Mouse (Mus musculus) spleen, adult 18-20 months (tissue): ENCODE data around the gene Gm11937.
"Not testable (repeated sequence)": the region's sequence is repeated elsewhere in the genome, so short reads cannot be mapped to it uniquely, and the experiment has no call there.

Experiments used
- DNase-seq, 2 experiments: peaks; one replicate each; pipeline ENCODE4 v3.0.0; 2022; ENCODE audit warnings: mixed read lengths in 2 of 2

Gene Gm11937

GRCm38 (mm10) chr11:99610089-99610488 lies at the start of gene Gm11937:
TSS of gene Gm11937 (minus strand) at chr11:99610189.
- DNase-seq = not testable (repeated sequence)

- DNase-seq = no peak
Measured at GRCm38 (mm10) chr11:99659256-99659655, 49.3 kb upstream of the Gm11937 start.

- not testable (repeated sequence) for DNase-seq
Measured at GRCm38 (mm10) chr11:99658467-99659010, 48.5 kb upstream of the Gm11937 start, which contains the start of gene Gm11563. TSS of gene Gm11563 (minus strand) at chr11:99658960.

DNA sequence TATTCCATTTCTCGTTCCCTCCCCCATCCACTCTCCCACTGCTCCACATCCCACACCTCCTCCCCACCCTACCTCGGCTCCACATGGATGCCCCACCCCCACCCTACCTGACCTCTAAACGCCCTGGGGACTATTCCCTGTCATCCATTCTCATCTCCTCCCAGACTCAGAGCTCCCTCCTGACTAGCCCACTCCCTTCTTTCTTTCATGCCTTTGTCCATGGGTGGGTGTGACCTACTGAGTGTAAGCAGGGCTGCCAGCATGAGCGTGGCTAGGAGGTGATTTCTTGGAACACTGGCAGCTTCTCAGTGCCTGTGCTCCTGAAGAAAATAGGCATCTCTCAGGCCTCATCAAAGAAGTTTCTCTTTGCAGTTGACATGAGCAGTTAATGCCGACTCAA lies 47.1 kb upstream of the Gm11937 start:
- no peak for DNase-seq

- no peak for DNase-seq
Measured at GRCm38 (mm10) chr11:99650136-99650535, 40.1 kb upstream of the Gm11937 start, which contains the start of gene Gm11555. TSS of gene Gm11555 (minus strand) at chr11:99650236.

DNA sequence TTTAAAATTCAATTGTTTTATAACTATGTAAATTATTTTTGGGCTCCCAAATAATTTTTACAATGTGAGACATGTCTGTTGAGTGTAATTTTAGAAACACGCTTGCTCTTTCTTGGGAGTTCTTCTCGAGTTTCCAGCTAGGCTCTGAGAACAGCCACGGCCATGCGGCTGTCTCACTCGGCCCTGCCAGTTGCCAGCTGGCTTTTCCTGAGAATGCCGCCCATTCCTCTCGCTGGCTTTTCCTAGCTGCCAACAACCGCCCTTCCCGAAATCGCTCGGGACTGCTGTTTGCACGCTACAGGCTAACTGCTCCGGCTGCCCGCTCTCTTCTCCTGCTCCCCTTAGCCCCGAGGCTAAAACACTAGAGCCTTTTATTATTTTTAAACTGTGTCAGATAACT lies 36.5 kb upstream of the Gm11937 start:
- no peak for DNase-seq

DNA sequence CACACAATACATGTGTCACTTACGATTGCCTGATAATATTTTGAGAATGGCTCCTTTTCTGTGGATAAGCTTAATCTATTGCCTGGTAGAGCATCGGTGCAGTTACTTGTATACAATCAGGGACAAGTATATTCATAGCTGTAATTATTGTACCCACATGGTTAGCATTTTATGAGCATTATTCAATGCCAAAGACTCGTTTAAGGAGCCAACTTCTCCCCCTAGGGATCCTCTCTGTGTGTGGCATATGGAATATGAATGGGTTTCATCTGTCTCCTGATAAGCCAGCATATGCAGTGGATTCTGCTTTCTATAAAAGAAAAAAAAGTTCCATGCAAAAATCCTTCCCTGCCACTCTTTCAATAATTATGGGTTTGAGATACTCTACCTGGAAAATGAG lies 34.4 kb upstream of the Gm11937 start:
- no peak for DNase-seq

GRCm38 (mm10) chr11:99643635-99644139 lies 33.7 kb upstream of the Gm11937 start, which contains the start of gene Krtap4-7:
TSS of gene Krtap4-7 (minus strand) at chr11:99644089.
- not testable (repeated sequence) for DNase-seq

DNA sequence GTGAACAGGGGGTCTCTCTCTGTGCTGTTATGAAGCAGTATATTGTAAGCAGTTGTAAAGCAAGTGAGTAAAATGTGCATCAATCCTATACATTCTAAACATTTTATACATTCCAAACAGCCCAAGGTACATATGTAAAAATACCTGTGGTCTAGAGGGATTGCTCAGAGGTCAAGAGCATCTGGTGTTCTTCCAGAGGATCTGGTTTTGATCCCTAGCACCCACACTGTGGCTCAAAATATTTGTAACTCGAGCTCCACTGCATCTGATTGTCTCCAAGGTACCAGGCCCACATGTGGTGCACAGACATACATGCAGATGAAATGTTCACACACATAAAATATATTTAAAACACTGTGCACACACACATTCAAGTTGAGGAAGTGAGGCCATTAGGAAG lies 30.9 kb upstream of the Gm11937 start:
- DNase-seq = no peak

GRCm38 (mm10) chr11:99637086-99637485 lies 27.1 kb upstream of the Gm11937 start:
- no peak for DNase-seq

DNA sequence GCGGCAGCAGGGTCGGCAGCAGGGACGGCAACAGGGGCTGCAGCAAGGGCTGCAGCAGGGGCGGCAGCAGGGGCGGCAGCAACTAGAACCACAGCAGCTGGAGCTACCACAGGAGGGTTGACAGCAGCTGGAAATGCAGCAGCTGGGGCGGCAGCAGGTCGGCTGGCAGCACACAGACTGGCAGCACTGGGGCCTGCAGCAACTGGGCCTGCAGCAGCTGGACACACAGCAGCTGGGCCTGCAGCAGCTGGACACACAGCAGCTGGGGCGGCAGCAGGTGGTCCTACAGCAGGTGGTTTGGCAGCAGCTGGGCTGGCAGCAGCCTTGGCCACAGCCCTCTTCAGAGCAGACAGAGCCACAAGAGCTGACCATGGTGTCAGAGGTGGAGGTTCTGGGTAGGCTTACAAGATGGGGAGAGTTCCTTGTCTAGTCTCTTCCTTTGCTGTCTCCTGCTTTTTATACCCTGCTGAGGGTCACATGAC lies 24.7 kb upstream of the Gm11937 start, which contains the start of gene Krtap4-2:
Gene Krtap4-2 (minus strand): TSS at position 432 of the 482 bp plus-strand sequence.
- no peak for DNase-seq

DNA sequence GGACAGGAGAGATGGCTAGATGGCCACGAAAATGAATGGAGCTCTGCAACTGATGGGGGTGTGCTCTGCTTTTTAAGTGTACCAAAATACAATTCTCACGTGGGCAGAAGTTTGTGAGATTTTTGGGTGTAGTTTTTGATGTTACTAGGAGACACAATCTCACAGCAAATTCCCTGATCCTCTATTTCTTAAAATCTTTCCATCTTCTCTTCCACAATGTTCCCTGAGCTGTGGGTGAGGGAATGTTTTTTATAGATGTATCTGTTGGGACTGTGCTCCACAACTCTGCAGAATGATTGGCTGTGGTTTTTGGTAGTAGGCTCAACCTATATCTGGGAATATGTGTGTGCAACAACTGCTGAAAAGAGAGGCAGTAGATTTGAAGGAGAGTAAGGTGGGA lies 23.3 kb upstream of the Gm11937 start:
- no peak for DNase-seq

DNA sequence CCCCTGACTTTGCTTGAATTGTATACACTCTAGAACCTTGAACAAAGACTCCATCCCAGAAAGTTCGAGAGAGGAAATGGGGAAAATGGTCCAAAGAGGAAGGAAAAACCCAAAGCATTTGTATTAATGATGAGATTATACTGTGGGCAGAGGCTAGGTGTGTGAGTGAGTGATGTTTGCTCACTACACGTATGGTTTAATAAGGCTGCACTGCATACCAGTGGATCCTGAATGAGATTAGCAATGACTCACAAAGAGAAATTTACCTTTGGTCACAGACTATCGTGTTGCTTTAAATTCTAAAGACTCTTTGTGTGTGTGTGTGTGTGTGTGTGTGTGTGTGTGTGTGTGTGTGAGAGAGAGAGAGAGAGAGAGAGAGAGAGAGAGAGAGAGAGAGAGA lies 20.9 kb upstream of the Gm11937 start:
- DNase-seq = no peak

DNA sequence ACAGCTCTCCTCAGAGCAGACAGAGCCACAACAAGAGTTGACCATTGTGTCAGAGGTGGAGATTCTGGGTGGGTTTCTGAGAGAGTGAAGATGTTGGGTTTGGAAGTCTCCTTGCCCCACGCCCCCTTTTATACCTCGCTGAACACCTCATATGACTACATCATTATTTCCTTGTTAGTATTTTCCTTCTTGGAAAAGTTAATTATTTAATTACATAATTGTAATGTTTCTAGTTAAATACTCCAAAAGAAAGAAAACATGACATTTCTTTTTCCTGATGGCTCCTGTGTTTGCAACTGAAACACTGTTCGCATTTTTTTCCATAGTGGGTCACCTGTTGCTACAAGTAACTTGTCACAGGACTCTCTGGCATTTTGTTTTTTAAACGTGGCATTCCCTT lies 18.1 kb upstream of the Gm11937 start, which contains the start of gene Krtap4-1:
Gene Krtap4-1 (minus strand): TSS at position 101 of the 400 bp plus-strand sequence.
- DNase-seq = no peak

DNA sequence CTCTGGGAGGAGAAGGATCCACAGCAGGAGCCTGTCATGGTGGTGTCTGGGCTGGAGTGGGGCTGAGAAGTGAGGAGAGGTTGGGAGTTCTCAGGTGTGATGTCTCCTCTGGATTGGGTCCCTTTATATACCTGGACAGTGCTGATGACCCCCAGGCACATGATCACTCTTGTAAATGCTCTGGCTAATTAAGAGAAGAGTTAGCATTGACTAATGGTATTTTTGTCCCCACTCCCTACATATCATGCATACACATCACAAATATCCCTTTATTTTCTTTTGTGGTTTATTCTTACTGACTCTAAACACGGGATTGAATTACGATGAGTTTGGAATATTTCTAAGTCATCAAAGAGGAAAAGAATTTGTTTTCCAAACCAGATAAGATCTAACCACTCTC lies 10.3 kb upstream of the Gm11937 start, which contains the start of gene Gm11562:
Gene Gm11562 (minus strand): TSS at position 101 of the 400 bp plus-strand sequence.
- DNase-seq = no peak

GRCm38 (mm10) chr11:99614796-99615363 lies 4.9 kb upstream of the Gm11937 start, which contains the start of gene Krtap2-4:
TSS of gene Krtap2-4 (minus strand) at chr11:99614846.
- no peak for DNase-seq

GRCm38 (mm10) chr11:99609126-99609525 lies 863 bp downstream of the Gm11937 start:
- DNase-seq = no peak

- not testable (repeated sequence) for DNase-seq
Measured at GRCm38 (mm10) chr11:99603208-99603607, 6.8 kb downstream of the Gm11937 start, which contains the start of gene Gm11938. TSS of gene Gm11938 (minus strand) at chr11:99603308.

- DNase-seq = not testable (repeated sequence)
Measured at GRCm38 (mm10) chr11:99597742-99598141, 12.2 kb downstream of the Gm11937 start, which contains the start of gene Krtap9-3. TSS of gene Krtap9-3 (minus strand) at chr11:99598105.

- DNase-seq = no peak
Measured at GRCm38 (mm10) chr11:99590981-99591380, 19.0 kb downstream of the Gm11937 start, which contains the start of gene Krtap1-3. TSS of gene Krtap1-3 (minus strand) at chr11:99591339.

- no peak for DNase-seq
Measured at GRCm38 (mm10) chr11:99585096-99585495, 24.9 kb downstream of the Gm11937 start.

DNA sequence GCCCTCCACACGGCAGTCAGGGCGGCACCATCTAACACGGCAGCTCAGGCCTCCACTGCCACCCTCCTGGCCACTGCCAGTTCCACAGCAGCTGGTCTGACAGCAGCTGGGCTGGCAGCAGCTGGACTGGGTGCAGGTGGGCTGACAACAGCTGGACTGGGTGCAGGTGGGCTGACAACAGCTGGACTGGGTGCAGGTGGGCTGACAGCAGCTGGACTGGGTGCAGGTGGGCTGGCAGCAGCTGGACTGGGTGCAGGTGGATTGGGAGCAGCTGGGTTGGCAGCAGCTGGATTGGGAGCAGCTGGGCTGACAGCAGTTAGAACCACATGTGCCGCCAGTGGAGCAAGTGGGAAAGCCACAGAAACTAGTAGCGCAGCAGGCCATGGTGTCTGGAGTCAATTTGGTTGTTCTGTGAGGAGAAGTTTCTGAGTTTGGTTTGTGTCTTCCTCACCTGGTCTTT lies 26.7 kb downstream of the Gm11937 start, which contains the start of gene Krtap1-4:
Gene Krtap1-4 (minus strand): TSS at position 410 of the 460 bp plus-strand sequence.
- DNase-seq = no peak

DNA sequence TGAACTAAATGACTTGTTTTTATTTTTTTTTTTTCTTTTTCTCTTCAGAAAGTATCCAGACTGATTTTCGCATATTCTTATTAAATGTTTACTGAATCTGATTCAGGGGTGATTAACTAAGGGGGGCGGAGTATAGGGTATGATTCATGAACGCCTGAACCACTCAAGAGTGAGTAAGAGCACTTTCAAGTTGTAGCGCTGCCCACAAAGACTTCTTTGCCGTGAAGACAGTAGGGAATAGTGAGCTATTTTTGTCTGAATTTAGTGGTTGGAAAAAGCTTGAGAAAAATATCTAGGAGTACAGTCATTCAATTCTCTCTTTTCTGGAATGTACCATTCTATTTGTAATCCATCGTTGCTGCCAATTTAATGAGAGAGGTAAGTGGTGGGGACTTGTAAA lies 28.4 kb downstream of the Gm11937 start:
- no peak for DNase-seq
